Mouse (Mus musculus): ENCODE results near the gene Foxk2.

The Foxk2 gene

GRCm38 (mm10) chr11:121259160-121260100, at the start of gene Foxk2:
TSS of gene Foxk2 (plus strand) at chr11:121259990.
- DNase-seq, result peak; percentile 89 to 98

GRCm38 (mm10) chr11:121216831-121217230, 43.0 kb upstream of the Foxk2 start:
- no peak for DNase-seq

DNA sequence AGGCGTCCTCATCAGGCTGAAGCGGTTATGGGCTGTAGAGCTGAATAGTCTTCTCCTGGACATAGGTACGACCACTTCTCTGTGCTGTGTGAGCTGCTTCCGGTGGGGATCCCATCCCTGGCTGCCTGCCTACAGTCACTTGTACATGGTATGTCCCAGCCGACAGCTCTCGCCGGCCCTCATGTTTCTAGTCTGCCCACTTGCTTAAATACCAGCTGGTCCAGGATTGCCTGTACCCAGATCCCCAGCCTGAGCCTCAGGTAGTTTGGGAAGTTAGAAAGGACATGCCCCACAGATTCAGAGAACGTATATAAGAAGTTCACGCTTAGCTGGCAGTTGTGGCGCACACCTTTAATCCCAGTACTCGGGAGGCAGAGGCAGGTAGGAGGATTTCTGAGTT, 40.0 kb upstream of the Foxk2 start:
- no peak for DNase-seq

DNA sequence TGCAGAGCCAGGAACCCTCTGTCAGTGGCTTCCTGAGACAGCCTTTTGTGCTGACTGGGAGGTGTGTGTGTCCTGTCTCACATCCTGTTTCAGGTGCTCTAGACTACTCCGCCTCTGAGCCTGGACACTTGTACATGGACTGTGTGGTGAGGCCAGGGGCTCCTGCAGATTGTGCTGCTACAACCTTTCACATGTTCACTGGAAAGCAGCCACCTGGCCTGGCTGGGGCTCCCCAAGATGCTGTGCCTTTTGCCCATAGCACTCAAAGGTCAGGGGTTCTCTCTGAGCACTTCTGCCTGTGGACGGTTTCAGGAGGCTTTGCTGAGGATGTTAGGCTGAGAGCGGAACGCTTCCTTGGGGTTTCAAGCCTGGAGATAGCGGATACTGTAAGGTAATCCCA, 39.0 kb upstream of the Foxk2 start:
- DNase-seq, result no peak

DNA sequence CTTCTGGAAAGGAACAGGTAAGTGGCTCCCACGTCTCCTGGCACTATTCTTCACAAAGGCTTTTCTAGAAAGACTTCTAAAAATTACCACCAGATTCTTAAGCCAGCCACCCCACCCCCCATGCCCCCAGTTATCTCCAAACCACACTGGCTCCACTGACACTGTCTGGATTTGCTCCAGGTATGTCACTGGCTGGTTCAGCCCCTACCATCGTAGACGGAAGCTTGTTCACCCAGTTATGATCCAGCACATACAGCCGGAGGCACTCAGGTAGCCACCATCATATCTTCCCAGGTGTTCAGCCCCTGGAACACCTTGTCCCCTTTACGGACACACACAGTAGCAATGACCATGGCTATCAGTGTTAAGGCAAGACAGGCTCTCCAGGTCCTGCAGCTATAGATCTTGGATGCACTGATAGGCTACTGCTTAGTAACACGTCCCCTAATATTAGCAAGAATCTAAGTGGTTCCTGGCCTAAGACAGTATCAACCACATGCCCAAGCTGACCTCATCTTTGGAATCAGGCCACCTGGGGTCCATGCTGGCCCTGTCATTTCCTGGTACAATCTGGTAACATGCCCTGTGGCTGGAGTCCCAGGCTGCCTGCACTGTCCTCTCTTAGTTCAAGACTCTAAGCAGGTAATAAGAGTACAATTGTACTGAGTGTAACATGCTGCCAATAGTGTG, 38.3 kb upstream of the Foxk2 start:
- DNase-seq, result peak; percentile 60 to 65

GRCm38 (mm10) chr11:121228129-121229017, 31.4 kb upstream of the Foxk2 start:
- DNase-seq, result no peak

GRCm38 (mm10) chr11:121229018-121229439, 30.8 kb upstream of the Foxk2 start, which contains the start of gene Cybc1:
TSS of gene Cybc1 (minus strand) at chr11:121229322.
- peak; percentile 73 to 85 for DNase-seq

- no peak for DNase-seq
Observed at GRCm38 (mm10) chr11:121231191-121231590, 28.6 kb upstream of the Foxk2 start.

- no peak for DNase-seq
Observed at GRCm38 (mm10) chr11:121231628-121232291, 28.0 kb upstream of the Foxk2 start.

GRCm38 (mm10) chr11:121232706-121233105, 27.1 kb upstream of the Foxk2 start:
- no peak for DNase-seq

GRCm38 (mm10) chr11:121235475-121236238, 24.1 kb upstream of the Foxk2 start:
- peak; percentile 38 to 50 for DNase-seq

DNA sequence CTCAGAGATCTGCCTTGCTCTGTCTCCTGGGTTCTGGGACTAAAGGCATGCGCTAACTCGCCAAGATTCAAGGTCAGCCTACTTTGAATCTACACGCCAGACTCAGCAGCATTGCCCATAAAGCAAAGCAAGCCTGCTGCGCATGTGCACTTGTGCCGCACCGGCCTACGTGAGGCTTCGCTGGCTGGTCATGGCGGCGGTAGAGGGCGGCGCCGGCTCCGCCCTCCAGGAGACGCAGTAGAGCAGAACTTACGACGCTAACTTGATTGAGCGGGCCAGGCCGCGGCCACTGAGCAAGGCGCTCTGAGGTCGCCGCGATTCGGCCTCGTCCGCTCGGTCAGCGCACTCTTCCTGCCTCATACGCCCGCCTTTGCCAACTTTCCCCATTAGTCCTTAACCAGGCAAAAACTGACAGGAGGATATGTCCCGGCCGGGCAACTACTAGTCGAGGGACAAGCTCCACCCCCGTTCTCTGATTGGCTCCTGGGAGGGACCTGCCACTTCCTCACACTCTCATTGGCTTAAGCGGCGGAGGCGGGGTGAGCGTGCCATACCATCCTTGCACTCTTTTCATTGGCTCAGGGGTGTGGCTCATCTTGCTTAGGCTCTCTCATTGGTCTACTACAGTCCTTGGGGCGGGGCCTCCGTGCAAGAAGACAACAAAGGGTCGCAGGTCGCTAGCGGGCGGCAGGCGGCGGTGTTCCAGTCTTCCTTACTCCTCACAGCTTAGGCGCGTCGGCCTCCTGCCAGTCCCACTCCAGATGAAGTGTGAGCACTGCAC, 23.0 kb upstream of the Foxk2 start, which contains the start of gene Narf:
Narf (plus strand) TSS at position 690 of the 781 bp plus-strand sequence.
- peak; percentile 97 to 100 for DNase-seq

- DNase-seq, result peak in 1 of 2 experiments; percentile 52
Observed at GRCm38 (mm10) chr11:121237345-121238128, 22.3 kb upstream of the Foxk2 start.

DNA sequence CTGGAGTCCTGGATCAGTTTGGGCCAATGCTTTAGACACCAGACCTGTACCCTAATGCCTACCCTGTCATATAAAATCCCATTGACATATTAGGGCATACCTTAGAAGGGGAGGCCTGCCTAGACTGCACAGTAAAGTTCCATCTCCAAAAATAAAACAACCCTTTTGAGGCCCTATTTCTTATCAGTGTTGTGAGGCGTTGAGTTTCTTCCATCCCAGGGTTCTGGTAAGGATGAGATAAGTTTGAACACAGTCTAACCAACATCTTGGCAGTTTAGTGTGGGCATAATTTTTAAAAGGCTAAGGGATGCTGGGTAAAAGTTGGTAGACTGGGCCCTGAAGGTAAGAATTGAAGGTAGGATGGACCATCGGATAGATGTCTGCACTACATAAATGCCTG, 20.1 kb upstream of the Foxk2 start:
- no peak for DNase-seq

- no peak for DNase-seq
Observed at GRCm38 (mm10) chr11:121250196-121250595, 9.6 kb upstream of the Foxk2 start.

DNA sequence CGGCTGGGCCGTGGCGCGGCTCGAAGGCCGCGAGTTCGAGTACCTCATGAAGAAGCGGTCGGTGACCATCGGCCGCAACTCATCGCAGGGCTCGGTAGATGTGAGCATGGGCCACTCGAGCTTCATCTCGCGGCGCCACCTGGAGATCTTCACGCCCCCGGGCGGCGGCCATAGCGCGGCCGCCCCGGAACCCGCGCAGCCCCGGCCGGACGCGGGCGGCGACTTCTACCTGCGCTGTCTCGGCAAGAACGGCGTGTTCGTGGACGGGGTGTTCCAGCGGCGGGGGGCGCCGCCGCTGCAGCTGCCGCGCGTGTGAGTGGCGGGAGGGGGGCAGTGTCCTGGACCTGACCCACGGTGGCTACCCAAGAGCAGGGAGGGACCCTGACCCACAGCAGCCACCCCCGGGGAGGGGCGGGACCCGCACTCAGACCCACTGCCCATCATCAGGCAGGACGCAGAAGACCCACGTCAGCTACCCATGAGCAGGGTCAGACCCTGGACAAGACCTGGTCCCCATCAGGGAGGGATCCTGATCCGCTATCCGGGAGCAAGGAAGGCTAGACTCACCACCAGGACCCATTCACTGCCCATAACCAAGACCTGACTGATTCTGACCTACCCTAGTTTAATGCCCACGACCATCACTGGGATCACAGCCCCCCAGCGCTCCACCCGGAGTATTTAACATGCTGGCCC, 569 bp downstream of the Foxk2 start:
- DNase-seq, result peak; percentile 33 to 48

DNA sequence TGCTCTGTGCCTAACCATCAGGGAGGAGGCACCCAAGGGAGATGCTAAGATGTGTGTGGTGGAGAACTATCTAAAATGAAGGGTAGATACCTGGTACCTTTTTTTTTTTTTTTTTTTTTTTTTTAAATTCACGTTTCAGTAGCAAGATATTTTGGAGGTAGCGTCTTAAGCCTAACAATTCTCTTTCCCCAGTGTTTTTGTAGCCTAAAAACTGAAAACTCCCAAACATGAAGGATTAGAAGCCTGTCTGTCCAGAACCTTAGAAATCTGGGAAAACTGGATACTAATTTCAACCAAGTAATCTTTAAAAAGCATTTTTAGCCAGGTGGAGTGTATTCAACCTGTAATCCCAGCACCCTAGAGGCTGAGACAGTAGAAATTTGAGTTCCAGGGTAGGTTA, 1.3 kb downstream of the Foxk2 start:
- no peak for DNase-seq

DNA sequence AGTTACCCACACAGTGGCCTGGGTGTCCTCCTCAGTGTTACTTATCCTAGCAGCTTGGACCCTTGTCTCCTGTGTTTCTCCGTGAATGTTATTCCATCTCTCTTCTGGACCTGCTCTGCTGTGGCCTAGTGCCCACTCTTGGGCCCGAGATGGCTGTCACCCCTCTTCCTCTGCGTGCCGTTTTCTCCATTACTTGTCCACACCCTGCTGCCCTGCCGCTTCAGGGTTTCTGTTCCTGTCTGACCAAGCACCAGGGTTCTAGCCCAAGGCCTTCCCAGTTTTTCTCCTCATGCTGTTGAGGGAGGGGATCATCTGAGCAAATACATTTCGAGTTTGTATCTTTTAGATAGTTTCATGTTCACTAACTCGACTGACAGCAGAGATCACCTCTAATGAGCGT, 17.7 kb downstream of the Foxk2 start:
- no peak for DNase-seq

DNA sequence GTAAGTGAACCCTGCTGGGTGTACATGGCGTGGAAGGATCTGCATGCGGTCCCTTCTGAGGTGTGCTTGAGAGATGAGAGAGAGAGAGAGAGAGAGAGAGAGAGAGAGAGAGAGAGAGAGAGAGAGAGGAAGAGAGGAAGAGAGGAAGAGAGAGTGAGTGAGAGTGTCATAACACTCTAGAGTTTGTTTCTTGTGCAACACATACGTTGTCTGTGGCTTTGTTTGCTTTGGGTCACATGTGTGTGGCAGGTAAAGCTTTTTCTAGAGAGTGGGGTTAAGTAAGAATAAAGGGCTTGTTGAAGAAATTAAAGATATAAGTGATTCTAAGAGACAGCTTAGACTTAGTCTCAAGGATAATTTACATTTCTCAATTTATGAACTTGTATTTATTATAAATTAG, 18.2 kb downstream of the Foxk2 start:
- no peak for DNase-seq

Measured in cerebellum, adult 18-20 months (tissue).